Mouse (Mus musculus): ENCODE results near the gene Olfr1350.
A peak's percentile ranks its signal among the peaks of the same experiment; 100 is the strongest.
"Not testable (repeated sequence)": the region's sequence is repeated elsewhere in the genome, so short reads cannot be mapped to it uniquely, and the experiment has no call there.

Olfr1350 gene

DNA sequence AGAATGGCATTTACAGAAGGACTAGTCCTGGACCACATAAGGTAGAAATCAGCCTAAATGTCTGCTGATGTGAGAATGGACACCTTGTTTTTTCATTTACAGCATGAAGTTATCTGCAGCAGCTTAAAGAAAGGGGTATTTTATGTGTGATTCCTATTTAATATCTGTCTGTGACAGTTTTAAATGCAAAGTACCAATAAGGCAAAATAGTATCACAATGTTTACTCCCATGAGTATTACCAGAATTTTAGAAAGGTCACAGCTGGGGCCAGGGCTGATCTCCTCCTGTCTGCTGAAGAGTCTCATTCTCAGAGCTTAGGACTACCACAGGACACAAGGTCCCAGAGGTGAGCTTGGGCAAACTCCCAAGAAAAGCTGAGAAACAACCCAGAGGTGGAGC, at the start of gene Olfr1350:
Olfr1350 (plus strand) TSS at position 301 of the 400 bp plus-strand sequence.
- DNase-seq (ENCODE audit: low read depth, low spot score): no peak

DNA sequence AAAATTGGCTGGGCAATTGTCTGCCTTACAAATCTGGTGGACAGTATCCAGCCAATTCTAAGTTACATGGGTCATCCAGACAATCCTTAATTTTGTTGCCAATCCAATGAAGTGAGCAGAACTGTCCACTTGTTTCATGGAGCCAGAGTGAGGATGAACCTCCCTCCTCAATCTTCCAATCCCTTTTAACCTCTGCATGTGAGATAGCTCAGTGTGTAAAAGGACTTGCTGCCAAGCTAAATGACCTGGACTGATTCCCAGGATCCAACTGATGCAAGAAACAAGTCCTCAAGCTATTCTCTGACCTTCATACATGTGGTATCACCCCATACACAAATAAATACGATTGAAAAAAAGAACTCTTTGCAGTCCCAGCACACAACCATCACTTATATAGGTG, 43.0 kb upstream of the Olfr1350 start:
- no peak for DNase-seq (ENCODE audit: low read depth, low spot score)

DNA sequence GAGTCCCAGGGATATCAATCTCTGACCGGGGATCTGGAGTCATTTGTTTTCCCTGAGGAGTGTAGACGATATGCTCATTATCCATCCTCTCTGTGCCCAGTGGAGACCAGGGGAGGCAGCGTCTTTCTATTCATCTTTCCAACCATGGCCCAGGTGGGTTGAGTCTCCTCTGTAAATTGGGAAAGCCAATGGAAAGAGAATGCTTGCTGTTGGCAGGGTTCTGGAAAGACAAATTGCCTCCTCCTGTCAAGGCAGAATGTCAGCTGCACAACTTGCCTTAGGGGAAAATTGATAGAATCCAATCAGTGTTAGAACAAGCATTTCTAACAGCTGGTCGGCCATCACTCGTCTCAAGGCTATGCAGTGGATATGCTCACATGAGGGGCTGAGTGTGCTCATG, 41.8 kb upstream of the Olfr1350 start, which contains the start of gene Olfr1349:
Olfr1349 (minus strand) TSS at position 101 of the 400 bp plus-strand sequence.
- no peak for DNase-seq (ENCODE audit: low read depth, low spot score)

GRCm38 (mm10) chr7:6525001-6525400, 39.6 kb upstream of the Olfr1350 start:
- DNase-seq (ENCODE audit: low read depth, low spot score): no peak

DNA sequence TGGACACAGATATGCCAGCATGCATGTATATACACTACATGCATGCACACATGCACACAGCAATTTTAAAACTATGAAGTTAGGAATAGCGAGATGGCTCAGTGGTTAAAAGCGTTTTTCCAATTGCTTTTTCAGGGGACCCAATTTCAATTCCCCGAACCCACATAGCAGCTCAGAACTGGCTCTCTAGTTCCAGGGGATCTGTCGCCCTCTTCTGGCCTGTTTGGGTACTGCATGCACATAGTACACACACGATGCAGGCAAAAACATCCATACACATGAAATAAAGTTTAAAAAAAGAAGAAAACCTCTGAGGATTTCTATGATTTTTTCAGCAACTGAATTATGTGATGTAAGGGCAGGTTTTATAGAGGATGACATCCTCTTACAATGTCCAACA, 38.5 kb upstream of the Olfr1350 start:
- peak; percentile 32 for DNase-seq (ENCODE audit: low read depth, low spot score)

DNA sequence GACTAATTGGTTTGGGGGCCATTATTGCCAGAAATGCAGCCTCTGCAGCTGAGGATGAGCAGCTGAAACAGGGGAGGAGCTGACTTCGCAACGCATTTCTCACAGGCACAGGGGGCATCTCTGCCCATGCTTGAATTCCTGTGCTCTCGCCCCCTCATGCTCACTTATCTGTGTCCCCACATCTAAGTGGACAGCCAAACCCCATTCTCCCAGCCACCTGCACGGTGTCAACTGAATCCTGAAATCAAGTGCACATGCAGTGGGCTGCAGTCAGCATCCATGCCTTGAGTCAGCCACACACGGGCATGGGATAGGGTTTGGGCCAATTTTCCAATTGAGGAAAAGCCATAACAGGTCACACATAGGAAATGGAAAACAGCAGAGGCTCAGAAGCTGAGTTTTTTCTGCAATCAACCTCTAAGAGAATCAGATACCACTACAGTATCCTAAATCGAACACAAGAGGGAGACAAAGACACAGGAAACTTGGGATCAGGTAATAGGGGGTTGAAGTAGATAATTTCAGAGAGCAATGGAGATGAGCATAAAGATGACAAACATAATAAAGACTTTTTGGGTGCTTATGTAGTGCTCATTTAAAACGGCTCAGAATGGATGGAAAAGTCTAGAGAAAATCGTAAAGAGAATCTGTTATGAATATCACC, 21.6 kb downstream of the Olfr1350 start:
- DNase-seq (ENCODE audit: low read depth, low spot score): peak; percentile 46

GRCm38 (mm10) chr7:6588766-6589165, 24.1 kb downstream of the Olfr1350 start:
- not testable (repeated sequence) for DNase-seq (ENCODE audit: low read depth, low spot score)

DNA sequence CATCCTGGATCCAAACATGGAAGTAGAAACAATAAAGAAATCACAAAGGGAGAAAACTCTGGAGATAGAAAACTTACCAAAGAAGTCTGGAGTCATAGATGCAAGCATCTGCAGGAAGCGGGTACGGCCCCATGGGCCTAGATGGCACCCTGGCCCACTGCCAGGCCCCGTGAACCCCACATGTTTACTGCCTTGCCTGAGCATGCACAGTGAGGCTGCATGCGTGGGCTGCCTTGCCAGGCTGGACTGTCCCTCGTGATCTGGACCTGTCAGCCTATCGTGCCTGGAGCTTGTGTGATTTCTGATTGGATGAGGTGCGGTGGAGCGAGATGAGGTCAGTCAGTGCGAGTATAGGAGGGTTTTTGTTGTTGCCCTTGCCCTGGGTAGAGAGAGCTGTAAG, 38.7 kb downstream of the Olfr1350 start:
- no peak for DNase-seq (ENCODE audit: low read depth, low spot score)
